Mouse (Mus musculus): Measurements from ENCODE around the gene 5730522E02Rik.
A peak's percentile ranks its signal among the peaks of the same experiment; 100 is the strongest.
"Not testable (repeated sequence)": the region's sequence is repeated elsewhere in the genome, so short reads cannot be mapped to it uniquely, and the experiment has no call there.

The 5730522E02Rik gene

GRCm38 (mm10) chr11:26210582-26211180 is at the start of gene 5730522E02Rik:
Gene 5730522E02Rik, minus strand, starts transcription at chr11:26210763.
- no peak for DNase-seq (ENCODE audit: low spot score)

- no peak for DNase-seq (ENCODE audit: low spot score)
Measured at GRCm38 (mm10) chr11:26236540-26236939, 26.0 kb upstream of the 5730522E02Rik start.

DNA sequence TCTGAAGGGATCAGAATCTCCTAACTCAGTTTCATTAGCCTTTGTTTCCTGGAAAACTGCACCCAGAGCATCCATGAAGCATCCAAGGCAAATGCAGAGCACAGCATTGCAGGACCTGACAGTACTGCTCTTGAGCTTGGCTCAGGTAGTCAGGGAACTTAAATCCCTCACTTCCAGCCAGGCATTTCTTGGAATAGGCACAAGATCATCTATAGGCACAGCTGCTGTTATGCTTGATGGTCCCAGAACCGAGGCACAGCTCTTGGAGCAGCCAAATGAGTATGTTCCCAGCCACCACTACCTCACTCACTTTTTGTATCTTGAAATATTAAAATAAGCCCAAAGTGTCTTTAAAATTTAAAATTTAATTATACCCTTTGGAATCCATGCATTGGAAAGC is 19.3 kb upstream of the 5730522E02Rik start:
- DNase-seq (ENCODE audit: low spot score): peak; percentile 4

- not testable (repeated sequence) for DNase-seq (ENCODE audit: low spot score)
Measured at GRCm38 (mm10) chr11:26213643-26214042, 3.1 kb upstream of the 5730522E02Rik start.

DNA sequence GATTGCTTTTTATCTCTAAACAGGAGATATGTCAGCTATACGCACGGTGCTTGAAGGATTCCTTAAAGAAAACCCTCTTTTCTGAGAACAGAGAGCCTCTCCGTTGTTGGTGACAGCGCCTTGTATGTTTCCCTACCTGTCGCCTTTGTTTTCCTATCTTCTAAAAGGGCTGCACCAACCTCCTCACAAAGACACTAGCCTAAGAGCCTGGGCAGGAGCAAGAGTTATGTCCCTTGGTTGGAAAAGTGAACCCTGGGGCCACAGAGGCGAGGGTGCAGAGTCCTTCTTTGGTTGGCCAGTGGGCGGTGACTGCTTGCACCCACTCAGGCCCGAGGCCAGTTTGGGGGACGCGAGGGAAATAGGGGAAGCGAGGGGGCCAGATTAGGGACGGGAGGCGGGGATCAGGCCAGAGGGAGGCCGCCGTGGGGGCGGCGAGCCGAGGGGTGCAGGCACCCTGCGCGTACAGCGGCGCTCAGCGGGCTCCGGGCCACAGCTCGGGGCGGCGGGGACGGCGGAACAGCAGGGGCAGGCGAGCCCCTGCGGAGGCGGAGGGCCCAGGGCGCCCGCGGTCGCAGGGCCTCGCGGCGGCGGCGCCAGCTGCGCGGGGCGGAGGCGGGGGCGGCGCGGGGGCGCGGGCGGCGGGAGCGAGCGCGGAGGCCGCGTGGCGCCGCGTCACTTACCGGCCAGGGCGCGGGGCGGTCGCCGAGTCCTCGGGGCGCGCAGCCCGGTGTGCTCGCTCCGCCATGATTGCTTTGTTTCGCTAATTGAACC is 567 bp downstream of the 5730522E02Rik start:
- DNase-seq (ENCODE audit: low spot score): no peak

DNA sequence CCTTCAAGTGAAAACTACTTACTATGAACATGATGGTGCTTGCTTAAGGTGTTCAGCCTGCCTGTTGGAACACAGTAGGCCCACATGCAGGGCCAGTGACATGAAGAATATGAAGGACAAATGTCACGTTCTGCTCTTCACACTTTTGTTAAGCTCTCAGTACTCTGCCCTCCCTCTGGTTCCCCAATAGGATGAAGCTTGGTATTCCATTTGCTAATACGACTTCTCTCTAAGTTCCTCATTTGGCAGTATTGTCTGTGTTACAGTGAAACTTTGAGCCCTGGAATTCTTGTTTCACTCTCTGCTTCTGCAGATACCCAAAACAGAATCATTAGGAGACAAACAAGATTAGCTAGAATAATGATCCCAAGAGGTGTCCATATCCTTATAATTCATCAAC is 7.1 kb downstream of the 5730522E02Rik start:
- DNase-seq (ENCODE audit: low spot score): no peak

GRCm38 (mm10) chr11:26202842-26203241 is 7.7 kb downstream of the 5730522E02Rik start:
- DNase-seq (ENCODE audit: low spot score): no peak

DNA sequence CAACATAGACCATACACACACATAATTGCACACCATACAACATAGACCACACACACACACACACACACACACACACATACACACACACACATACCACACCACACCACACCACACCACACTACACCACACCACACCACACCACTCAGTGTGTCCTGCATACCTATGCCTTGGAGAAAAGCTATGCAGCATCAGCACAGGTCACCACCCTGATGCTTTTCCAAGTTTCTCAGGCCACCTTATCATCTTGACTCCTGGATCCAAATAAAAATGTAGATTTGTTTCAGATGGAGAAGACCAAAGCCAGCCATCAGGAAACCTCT is 8.8 kb downstream of the 5730522E02Rik start:
- DNase-seq (ENCODE audit: low spot score): no peak

DNA sequence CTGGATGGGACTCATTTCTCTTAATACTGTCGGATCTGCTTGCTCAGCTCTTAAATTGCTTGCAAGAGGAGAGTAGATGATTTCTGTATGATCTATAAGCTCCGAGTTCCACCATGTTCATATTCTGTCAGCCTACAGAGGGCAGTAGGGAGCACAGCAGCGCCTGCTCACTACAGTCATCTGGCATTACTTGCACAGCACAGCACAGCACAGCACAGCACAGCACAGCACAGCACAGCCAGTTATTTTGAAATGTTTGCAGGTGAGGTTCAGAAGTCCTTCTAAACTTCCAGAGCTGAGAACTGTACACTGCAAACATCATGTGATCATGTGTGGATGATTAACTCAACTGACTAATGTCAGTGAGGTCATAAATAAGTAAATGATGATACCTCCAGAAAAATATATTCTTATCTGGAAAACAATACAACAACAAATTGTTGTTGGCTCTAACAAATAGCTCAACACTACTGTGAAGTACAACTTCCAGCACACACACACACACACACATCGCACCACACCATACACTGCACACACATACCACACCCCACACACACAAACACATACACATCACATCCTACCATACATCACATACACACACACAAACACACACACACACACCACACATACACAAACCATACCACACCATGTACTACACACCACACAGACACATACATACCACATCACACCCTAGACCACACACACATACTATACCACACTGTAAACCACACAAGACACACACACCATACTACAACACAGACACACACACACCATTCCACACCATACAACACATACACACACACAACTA is 9.4 kb downstream of the 5730522E02Rik start:
- DNase-seq (ENCODE audit: low spot score): no peak

GRCm38 (mm10) chr11:26195468-26195867 is 15.1 kb downstream of the 5730522E02Rik start:
- no peak for DNase-seq (ENCODE audit: low spot score)

DNA sequence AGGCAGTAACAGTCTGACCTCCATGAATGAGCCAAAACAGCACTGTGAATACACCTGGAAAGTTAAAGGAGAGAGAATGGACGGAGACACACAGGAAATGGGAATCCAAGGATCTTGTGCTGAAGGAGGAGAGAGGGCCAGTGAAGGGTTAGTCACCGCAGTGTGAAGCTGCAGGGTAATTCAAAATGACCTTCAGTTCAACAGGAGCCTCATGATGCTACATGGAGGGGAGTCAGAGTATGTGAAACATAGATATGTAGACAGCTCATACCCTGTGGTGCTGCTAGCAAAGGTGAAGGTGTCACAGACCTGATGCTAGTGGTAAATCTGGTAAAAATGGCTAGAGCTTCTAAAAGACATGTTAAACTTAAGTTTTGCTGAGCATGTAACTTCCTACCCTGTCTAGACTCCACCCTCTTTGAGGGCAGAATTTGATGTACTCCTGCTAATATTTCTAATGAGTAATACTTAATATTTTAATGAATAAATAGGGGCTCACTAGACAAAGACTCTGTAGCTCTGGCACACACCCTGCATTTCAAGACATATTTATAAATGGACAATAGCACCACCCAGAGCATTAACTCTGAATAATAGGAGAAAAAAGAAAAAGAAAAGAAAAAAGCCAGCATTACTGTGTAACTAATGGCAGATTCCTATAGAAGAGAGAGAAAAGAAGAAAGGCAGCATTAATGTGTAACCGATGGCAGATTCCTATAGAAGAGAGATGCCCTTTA is 23.2 kb downstream of the 5730522E02Rik start:
- no peak for DNase-seq (ENCODE audit: low spot score)

DNA sequence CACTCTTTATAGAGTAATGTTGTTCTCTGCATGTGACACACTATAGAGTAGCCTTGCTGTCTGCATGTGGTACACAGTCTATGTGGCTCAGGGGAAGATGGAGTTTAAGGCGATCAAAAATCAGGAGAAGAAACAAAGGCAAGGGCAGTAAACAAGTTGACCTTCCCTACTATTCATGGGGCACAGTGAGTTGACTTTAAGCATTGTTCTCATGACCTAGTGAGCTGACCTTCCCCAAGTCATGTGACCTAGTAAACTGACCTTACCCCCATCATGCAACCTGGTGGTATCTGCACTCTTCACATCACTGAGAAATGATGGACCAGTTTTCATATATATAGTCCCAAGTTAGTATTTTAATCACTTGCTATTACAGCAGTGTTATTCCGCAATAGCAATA is 40.0 kb downstream of the 5730522E02Rik start:
- no peak for DNase-seq (ENCODE audit: low spot score)

GRCm38 (mm10) chr11:26167609-26167971 is 43.0 kb downstream of the 5730522E02Rik start:
- no peak for DNase-seq (ENCODE audit: low spot score)

- no peak for DNase-seq (ENCODE audit: low spot score)
Measured at GRCm38 (mm10) chr11:26166966-26167608, 43.5 kb downstream of the 5730522E02Rik start.

GRCm38 (mm10) chr11:26164651-26165259 is 45.8 kb downstream of the 5730522E02Rik start:
- DNase-seq (ENCODE audit: low spot score): no peak

DNA sequence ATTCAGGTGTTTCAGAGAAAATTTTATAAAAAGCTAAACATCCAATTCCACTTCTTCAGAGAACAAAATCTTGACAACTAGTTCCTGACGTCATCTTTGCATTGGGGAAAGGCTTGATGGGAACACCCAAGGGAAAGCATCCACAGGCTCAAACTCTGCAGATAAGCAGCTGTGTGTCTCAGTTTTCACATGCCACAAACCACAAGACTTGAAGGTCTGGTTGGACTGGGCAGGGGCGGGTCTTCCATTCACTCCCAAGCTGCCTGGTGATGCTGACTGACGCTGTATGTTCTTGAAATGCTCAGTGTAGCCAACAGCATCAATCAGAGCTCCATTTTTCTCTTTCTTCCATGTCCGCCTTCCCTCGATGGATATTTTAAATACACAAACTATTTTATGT is 49.2 kb downstream of the 5730522E02Rik start:
- DNase-seq (ENCODE audit: low spot score): no peak

DNA sequence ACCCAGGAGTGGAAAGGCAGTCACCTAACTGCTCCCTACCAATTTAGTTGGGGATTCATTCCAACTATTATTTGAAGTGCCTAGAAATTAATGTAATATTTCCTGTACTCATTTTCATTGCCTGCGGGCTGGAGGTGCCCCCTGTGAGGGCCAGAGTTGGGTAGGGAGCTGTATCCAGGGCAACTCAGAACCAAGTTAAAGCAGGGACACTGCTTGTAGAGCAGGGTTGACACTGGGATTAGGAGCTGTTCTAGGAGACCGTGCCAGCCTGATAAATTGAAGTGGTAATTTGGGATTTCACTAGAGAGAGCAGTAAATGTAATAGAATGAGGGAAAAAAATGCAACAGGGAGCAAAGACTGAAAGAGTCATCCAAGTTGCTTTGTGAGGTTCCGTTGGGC is 51.5 kb downstream of the 5730522E02Rik start:
- DNase-seq (ENCODE audit: low spot score): no peak

- DNase-seq (ENCODE audit: low spot score): no peak
Measured at GRCm38 (mm10) chr11:26140024-26140423, 70.5 kb downstream of the 5730522E02Rik start.

DNA sequence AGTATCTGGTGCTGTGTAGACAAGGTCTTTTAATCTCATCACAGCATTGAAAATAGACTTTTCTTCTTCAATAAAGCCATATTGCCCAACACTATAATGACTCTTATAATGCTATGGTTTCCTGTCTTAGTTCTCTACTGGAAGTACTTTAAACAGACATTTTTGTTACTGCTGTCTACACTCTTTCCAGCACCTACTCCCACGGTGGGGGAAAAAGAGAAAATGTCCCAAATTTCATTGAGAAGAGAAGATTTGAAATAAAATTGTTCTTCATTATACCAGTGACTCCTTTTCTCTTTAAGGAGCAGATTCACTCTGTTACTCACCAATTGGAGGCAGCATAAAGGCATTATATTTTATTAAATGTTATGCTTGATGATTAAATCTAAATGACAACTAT is 72.5 kb downstream of the 5730522E02Rik start:
- DNase-seq (ENCODE audit: low spot score): no peak

GRCm38 (mm10) chr11:26130911-26131310 is 79.7 kb downstream of the 5730522E02Rik start:
- DNase-seq (ENCODE audit: low spot score): no peak

DNA sequence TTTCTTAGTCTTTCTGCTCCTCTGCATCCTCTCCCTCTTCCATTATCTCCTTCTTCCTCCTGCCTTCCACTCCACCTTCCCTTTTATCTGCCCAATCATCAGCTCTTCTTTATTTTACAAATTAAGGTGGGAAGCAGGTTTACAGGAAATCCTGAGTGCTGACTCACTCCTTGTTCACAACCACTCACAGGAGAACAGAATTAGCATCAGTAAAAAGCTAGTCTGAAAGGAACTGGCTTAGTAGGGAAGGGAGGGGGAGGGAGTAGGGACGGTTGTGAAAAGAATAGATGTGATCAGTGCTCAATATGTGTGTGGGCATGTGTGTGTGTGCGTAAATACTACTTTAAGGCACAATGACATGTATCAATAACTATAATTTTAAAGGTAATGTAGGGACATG is 81.5 kb downstream of the 5730522E02Rik start:
- no peak for DNase-seq (ENCODE audit: low spot score)

Data from MN1 (cell line).